Mouse (Mus musculus) thymus, adult 2 months (tissue): ENCODE data around the gene AI467606.

Source experiments
- CTCF ChIP-seq: fragments of 200-500 bp; IDR thresholded peaks from 2 replicates; pipeline ENCODE4 v1.5.1; 2012; ENCODE audit warnings: mild to moderate bottlenecking, control low read depth, low read length, moderate library complexity, borderline replicate concordance; ENCODE audit not compliant: control insufficient read depth, poor library complexity, insufficient read depth; ENCODE audit errors: extremely low read depth
- POLR2A ChIP-seq: fragments of 200-500 bp; IDR thresholded peaks from 2 replicates; pipeline ENCODE4 v1.6.1; 2012; ENCODE audit warnings: mild to moderate bottlenecking, low read length, control low read depth, moderate library complexity; ENCODE audit not compliant: control insufficient read depth, poor library complexity, insufficient read depth; ENCODE audit errors: extremely low read depth

GRCm38 (mm10) chr7:127084794-127085193 is 6.4 kb upstream of the AI467606 start:
- no peak for TF ChIP-seq CTCF
- no peak for TF ChIP-seq POLR2A
